Mouse (Mus musculus) brain, embryonic 14.5 days (tissue): ENCODE data around the gene 6430571L13Rik.

Source experiments
- CTCF ChIP-seq: fragments of 200-500 bp; IDR thresholded peaks from 2 replicates; pipeline ENCODE4 v1.5.1; 2012; ENCODE audit warnings: inconsistent platforms, mild to moderate bottlenecking, moderate library complexity, borderline replicate concordance; ENCODE audit not compliant: insufficient read depth, insufficient read length; ENCODE audit errors: extremely low read depth
- POLR2A ChIP-seq: fragments of 200-500 bp; IDR thresholded peaks from 2 replicates; pipeline ENCODE4 v1.6.1; 2012; ENCODE audit warnings: mild to moderate bottlenecking, inconsistent platforms, borderline replicate concordance; ENCODE audit not compliant: poor library complexity, insufficient read depth, insufficient read length, severe bottlenecking; ENCODE audit errors: extremely low read depth

GRCm38 (mm10) chr9:107324799-107325561 is 15.4 kb upstream of the 6430571L13Rik start:
- TF ChIP-seq POLR2A (no peak), CTCF (no peak)
